Mouse (Mus musculus): ENCODE results near the gene Sh3bgrl3. TPM values are rescaled to one million over a fixed set of nuclear protein-coding genes. Genes with fewer than 3 reads are reported as not detected.

The Sh3bgrl3 gene
- total RNA-seq, 4 experiments from 2014 or later = 192 to 255 (median 224) TPM

DNA sequence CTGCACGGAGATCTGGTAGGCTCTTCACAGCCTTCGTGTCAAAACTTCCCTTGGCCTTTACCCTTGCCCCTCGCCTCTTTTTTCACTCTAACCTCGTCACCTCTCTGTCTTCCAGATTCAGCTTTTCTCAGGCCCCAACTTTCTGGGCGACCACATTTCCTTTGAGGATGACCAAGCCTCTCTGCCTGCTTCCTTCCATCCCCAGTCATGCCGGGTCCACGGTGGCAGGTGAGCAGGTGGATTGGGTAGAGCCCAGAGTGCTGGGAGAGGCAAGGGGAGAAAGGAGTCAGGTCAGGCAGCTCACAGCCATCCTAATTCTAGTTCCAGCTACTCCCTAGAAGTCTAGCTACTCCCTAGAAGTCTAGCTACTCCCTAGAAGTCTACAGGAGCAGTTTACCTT lies 46.1 kb downstream of the Sh3bgrl3 start:
- DNase-seq (ENCODE audit: low spot score in 2 of 2) = no peak

DNA sequence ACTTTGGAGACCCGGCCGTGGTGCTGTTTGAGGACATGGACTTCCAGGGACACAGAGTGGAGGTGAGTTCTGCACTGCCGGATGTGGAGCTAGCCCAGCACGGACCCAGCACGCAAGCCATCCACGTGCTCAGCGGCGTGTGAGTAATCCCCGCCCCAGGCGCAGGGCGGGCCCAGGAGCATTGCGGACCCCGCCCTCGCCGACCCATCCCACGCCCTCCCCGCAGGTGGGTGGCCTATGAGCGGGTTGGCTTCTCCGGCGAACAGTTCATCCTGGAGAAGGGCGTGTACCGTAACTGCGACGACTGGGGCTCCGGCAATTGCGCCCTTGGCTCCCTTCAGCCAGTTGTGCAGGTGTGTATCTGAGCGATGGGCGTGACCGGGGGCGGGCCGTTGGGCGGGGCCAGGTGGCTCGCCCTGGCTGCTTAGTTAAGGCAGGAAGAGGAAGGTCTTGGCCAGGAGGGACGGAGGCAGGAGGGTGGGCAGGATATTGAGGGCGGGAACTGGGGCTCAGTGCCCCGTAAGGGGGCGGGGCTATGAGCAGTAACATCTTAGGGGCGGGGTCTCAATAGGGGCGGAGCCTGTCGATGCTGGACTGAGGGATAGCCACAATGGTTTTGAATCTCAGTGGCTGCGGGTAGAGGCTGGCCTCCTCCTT lies 46.7 kb downstream of the Sh3bgrl3 start:
- peak; percentile 64 to 71 for DNase-seq (ENCODE audit: low spot score in 2 of 2)

DNA sequence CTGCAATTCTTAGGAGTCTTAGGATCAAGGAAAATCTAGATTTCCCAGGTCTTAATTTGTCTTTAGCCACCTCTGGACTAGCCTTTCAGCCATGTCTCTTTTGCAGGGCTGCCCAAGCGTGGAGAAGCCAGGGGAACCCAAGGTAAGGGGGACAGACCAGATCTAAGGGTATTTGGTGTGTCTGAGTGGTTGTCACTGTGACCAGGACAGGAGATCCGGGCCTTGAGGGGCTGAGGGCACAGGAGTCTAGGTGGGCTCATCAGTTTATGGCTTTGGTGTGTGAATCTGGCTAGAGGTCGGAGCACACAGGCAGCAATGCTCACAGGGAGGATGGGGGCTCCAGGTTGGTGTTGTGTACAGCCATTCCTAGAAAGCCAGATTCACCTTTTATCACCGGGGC lies 47.9 kb downstream of the Sh3bgrl3 start:
- no peak for DNase-seq (ENCODE audit: low spot score in 2 of 2)

DNA sequence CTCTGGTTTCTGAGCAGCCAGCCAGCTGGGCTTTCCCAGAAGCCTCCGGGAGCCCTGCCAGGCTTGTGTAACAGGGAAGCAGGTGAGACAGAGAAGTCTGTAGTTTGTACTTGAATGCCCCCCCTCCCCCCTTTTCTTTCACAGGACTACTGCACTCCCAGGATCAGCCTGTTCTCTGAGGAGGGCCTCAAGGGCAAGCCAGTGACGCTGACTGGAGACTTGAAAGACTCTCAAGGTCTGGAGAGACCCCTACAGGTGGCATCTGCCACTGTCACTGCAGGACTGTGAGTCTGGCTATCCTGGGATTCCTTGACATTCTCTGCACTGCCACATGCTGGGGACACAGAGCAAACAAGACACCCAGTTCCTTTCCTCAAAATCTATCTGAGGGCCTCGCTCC lies 49.9 kb downstream of the Sh3bgrl3 start:
- peak in 1 of 2 experiments; percentile 60 for DNase-seq (ENCODE audit: low spot score in 2 of 2)

Other genes starting within 250 kb of the Sh3bgrl3 start
- gene Rps6ka1, start 241.0 kb downstream of the Sh3bgrl3 start, total RNA-seq (2022) = 10 to 100 TPM; 15.3 to 19.2 (median 17.7) TPM
- gene Hmgn2, start 160.1 kb downstream of the Sh3bgrl3 start, total RNA-seq (2022) = 100 to 1,000 TPM; 115 to 129 (median 119) TPM
- gene Dhdds, start 127.9 kb downstream of the Sh3bgrl3 start, total RNA-seq (2022) = 10 to 100 TPM; 63.6 to 73.6 (median 68.4) TPM
- gene Lin28a, start 109.9 kb downstream of the Sh3bgrl3 start, total RNA-seq (2022) = not detected
- not detected for gene Zfp683, start 75.0 kb downstream of the Sh3bgrl3 start, total RNA-seq (2022)
- 1 to 10 TPM; 3.6 to 6.8 (median 5.8) TPM for gene Crybg2, start 68.0 kb downstream of the Sh3bgrl3 start, total RNA-seq (2022)
- gene Cd52, start 33.7 kb downstream of the Sh3bgrl3 start, total RNA-seq (2022) = 10 to 100 TPM in 2 of 4 experiments, 1 to 10 TPM in 2; 2.5 to 32.5 (median 12.8) TPM
- 10 to 100 TPM; 33.5 to 51.3 (median 43.0) TPM for gene Ubxn11, start 26.2 kb downstream of the Sh3bgrl3 start, total RNA-seq (2022)
- gene Cep85, start 58.3 kb upstream of the Sh3bgrl3 start, total RNA-seq (2022) = 10 to 100 TPM; 17.1 to 18.7 (median 17.7) TPM
- not detected for gene Gm7534, start 74.2 kb upstream of the Sh3bgrl3 start, total RNA-seq (2022)
- not detected for gene Catsper4, start 98.6 kb upstream of the Sh3bgrl3 start, total RNA-seq (2022)
- gene Cnksr1, start 109.6 kb upstream of the Sh3bgrl3 start, total RNA-seq (2022) = under 1 TPM in 3 of 4 experiments, not detected in 1; 0.36 to 0.74 (median 0.57) TPM
- gene E130218I03Rik, start 114.9 kb upstream of the Sh3bgrl3 start, total RNA-seq (2022) = not detected
- 10 to 100 TPM; 10.9 to 12.1 (median 11.3) TPM for gene Zfp593, start 116.8 kb upstream of the Sh3bgrl3 start, total RNA-seq (2022)
- not detected for gene Gm30191, start 118.1 kb upstream of the Sh3bgrl3 start, total RNA-seq (2022)
- 1 to 10 TPM; 2.6 to 4.3 (median 3.5) TPM for gene Grrp1, start 125.3 kb upstream of the Sh3bgrl3 start, total RNA-seq (2022)
- gene Pdik1l, start 159.1 kb upstream of the Sh3bgrl3 start, total RNA-seq (2022) = 10 to 100 TPM; 15.8 to 22.4 (median 19.3) TPM
- under 1 TPM; 0.28 to 0.70 (median 0.53) TPM for gene Trim63, start 186.3 kb upstream of the Sh3bgrl3 start, total RNA-seq (2022)
- under 1 TPM in 2 of 4 experiments, not detected in 2; 0.16 to 0.23 TPM for gene Slc30a2, start 214.4 kb upstream of the Sh3bgrl3 start, total RNA-seq (2022)

Measured in left cerebral cortex, adult 8-10 months (tissue).